Mouse (Mus musculus): Measurements from ENCODE around the gene Crybg3.

DNA sequence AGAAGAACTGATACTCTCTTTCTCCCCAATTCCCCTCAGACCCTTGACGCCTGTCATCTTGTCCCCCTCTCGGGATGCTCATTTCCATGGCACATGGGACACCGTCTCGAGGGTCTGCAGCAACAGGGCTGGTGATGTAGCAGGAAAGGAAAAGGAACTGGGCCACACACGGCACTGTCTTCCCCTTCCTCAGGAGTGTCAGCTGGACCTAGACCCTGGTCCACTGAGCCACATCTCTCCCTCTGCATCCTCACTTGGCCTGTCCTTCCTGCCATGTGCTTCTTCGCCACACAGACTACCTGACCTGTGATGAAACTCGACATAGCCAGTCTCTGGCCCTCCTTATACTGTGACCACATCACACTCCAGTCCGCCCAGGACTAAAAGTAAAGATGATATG lies 13.9 kb downstream of the Crybg3 start:
- TF ChIP-seq CTCF (IDR thresholded peaks at IDR 0.05; ENCODE audit: low read depth, low read length) (no peak), EP300 (IDR thresholded peaks at IDR 0.05; ENCODE audit: insufficient read depth, low read depth, low read length) (no peak), POLR2A (IDR thresholded peaks at IDR 0.05; ENCODE audit: insufficient read depth, low read length) (no peak)
